Mouse (Mus musculus): ENCODE data around the gene Ccdc157. TPM values are rescaled to one million over a fixed set of nuclear protein-coding genes. Genes with fewer than 3 reads are reported as not detected.

The Ccdc157 gene
- polyA plus RNA-seq, 1 experiment from 2014 or later: 3.6 TPM

DNA sequence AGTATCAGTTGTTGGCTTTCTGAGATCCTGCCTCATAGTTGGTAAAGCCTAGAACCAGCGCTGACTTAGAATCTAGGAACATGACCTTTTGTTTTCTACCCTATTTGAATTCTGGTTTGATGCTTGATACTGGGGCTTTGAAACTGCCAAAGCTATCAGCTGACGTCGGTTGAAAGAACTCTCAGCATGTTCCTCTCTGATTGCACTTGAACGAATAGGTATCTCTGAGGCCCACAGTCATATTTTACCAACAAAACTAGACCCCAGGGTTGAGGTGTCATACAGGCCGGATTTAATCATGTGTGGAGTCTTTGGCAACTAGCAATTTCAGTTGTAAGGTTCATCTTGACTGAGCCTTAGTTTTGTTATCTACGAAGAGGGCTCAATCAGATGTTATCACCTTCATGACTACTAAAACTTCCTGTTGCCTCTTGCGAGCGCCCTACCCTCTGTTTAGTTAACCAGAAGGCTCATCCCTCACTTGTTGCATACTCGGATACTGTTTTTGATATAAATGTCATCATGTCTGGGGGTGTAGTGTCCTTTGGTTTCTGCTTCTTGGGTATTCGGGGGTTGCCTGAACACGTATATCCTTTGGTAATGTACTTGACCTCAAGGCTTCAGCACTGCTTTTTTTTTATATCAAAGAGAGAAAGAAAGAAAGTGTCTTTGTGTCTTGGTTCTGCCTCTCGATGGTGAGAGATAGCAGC is 43.1 kb upstream of the Ccdc157 start:
- ATAC-seq (replicated peaks; ENCODE audit: insufficient number of reproducible peaks, low FRiP score, low TSS enrichment, low read depth) (no peak), DNase-seq (ENCODE audit: low spot score) (no peak)
- Histone ChIP-seq H3K36me3 (replicated peaks; ENCODE audit: control insufficient read depth, insufficient read depth, low read depth, low read length) (no peaks in the 10 kb centered on the region; the same call in 1 of the 2 replicates), H3K27ac (replicated peaks; ENCODE audit: low read depth, low read length) (no peak overlapping the region), H3K9ac (replicated peaks; ENCODE audit: low read length) (no peak overlapping the region), H3K4me3 (ENCODE audit: low read depth, low read length) (no peak overlapping the region), H3K4me2 (ENCODE audit: low read depth, low read length) (no peak overlapping the region), H3K27me3 (ENCODE audit: control insufficient read depth, insufficient read depth, low read length) (no peaks in the 10 kb centered on the region), H3K9me3 (replicated peaks; ENCODE audit: control insufficient read depth, low read length) (no peaks in the 10 kb centered on the region), H3K4me1 (ENCODE audit: control insufficient read depth, insufficient read depth, low read length) (no peaks in the 10 kb centered on the region)
- WGBS: 85% methylated on average over 12 of the region's 12 CpGs

DNA sequence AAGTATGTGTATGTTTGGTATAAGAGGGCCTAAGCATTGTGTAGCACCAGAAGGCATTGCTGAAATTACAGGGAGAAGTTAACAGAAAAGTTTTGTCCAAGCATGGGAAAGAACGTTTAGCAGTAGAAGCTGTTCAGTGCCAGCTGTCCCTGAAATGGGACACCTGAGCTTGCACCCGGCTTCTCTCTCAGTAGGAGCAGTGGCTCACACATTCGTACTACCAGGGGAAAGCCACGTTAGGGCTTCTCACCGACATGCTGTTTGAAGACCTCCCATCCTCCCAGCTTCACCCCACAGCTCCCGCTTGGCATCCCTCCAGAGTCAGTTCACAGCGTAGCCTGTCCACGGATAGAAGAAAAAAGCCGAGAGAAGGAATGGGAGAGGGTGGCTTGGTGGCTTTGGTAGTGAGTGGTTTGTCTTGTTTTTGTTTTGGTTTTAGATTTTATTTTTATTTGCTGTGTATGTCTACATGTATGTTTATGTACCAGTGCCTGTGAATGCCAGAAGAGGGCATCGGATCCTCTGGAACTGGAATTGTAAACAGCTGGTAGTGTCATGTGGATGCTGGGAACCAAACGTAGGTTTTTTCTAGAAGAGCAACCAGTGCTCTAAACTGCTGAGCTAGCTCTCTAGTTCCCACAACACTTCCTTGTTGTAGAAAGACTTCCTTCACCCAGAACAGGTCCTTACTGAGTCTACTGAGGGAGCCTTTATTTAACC is 42.0 kb upstream of the Ccdc157 start:
- ATAC-seq (replicated peaks; ENCODE audit: insufficient number of reproducible peaks, low FRiP score, low TSS enrichment, low read depth): no peak
- H3K4me2 ChIP-seq (ENCODE audit: low read depth, low read length): no peak overlapping the region
- no peaks in the 10 kb centered on the region for H3K9me3 ChIP-seq (replicated peaks; ENCODE audit: control insufficient read depth, low read length)
- no peak overlapping the region for H3K27ac ChIP-seq (replicated peaks; ENCODE audit: low read depth, low read length)
- H3K4me1 ChIP-seq (ENCODE audit: control insufficient read depth, insufficient read depth, low read length): no peaks in the 10 kb centered on the region
- no peaks in the 10 kb centered on the region for H3K36me3 ChIP-seq (replicated peaks; ENCODE audit: control insufficient read depth, insufficient read depth, low read depth, low read length)
- 82% methylated on average over 11 of the region's 11 CpGs for WGBS
- H3K4me3 ChIP-seq (ENCODE audit: low read depth, low read length): no peak overlapping the region
- H3K9ac ChIP-seq (replicated peaks; ENCODE audit: low read length): no peak overlapping the region
- DNase-seq (ENCODE audit: low spot score): no peak
- no peaks in the 10 kb centered on the region for H3K27me3 ChIP-seq (ENCODE audit: control insufficient read depth, insufficient read depth, low read length)

DNA sequence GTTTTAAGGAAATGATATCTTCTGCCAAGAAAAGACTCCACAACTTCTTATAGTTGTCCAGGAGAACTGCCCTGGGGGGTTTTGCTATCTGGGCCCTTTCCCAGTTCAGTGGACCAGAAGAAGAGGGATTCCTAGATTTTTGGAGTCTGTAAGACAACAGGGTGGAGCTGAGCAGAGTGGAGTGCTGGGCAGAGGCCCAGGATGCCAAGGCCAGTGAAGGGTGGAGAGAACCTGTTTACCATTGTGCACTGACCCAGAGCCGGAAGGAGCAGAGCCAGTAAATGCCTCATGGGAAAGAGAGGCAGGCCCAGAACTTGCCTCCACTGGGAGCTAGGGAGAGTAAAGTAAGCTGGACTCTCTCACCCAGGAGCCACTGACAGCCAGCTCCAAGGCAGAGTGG is 37.6 kb upstream of the Ccdc157 start:
- Histone ChIP-seq H3K4me3 (ENCODE audit: low read depth, low read length) (no peak overlapping the region), H3K27me3 (ENCODE audit: control insufficient read depth, insufficient read depth, low read length) (no peaks in the 10 kb centered on the region), H3K27ac (replicated peaks; ENCODE audit: low read depth, low read length) (no peak overlapping the region), H3K9me3 (replicated peaks; ENCODE audit: control insufficient read depth, low read length) (no peaks in the 10 kb centered on the region), H3K9ac (replicated peaks; ENCODE audit: low read length) (no peak overlapping the region), H3K4me2 (ENCODE audit: low read depth, low read length) (no peak overlapping the region), H3K36me3 (replicated peaks; ENCODE audit: control insufficient read depth, insufficient read depth, low read depth, low read length) (no peaks in the 10 kb centered on the region), H3K4me1 (ENCODE audit: control insufficient read depth, insufficient read depth, low read length) (no peaks in the 10 kb centered on the region; the same call in 1 of the 2 replicates)
- 75% methylated on average over 1 of the region's 1 CpGs for WGBS
- ATAC-seq (replicated peaks; ENCODE audit: insufficient number of reproducible peaks, low FRiP score, low TSS enrichment, low read depth) (no peak), DNase-seq (ENCODE audit: low spot score) (no peak)

DNA sequence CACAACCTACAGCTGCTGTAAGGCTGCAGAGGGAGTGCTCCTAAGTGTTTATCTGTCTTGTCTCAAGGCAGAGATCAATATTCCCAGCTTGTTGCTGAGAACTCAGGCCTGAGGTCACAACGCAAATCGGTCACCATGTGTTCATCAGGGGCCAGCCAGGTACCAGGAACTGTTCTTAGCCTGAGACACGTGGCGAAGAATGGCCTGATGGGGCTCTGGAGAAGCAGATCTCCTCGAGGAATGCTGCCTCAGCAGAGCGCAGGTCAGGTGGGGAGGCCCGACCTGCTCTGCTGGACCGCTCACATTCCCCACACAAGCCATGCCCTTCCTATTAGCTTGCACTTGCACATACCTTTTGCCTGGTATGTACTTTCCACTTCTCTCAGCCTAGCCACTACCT is 36.5 kb upstream of the Ccdc157 start:
- H3K4me3 ChIP-seq (ENCODE audit: low read depth, low read length): no peak overlapping the region
- no peaks in the 10 kb centered on the region for H3K27me3 ChIP-seq (ENCODE audit: control insufficient read depth, insufficient read depth, low read length)
- H3K4me1 ChIP-seq (ENCODE audit: control insufficient read depth, insufficient read depth, low read length): no peaks in the 10 kb centered on the region; the same call in 1 of the 2 replicates
- 68% methylated on average over 8 of the region's 8 CpGs for WGBS
- no peak; the same call in 1 of the 2 replicates for ATAC-seq (replicated peaks; ENCODE audit: insufficient number of reproducible peaks, low FRiP score, low TSS enrichment, low read depth)
- no peak overlapping the region for H3K4me2 ChIP-seq (ENCODE audit: low read depth, low read length)
- no peak overlapping the region for H3K9ac ChIP-seq (replicated peaks; ENCODE audit: low read length)
- H3K36me3 ChIP-seq (replicated peaks; ENCODE audit: control insufficient read depth, insufficient read depth, low read depth, low read length): no peaks in the 10 kb centered on the region
- no peak overlapping the region for H3K27ac ChIP-seq (replicated peaks; ENCODE audit: low read depth, low read length)
- H3K9me3 ChIP-seq (replicated peaks; ENCODE audit: control insufficient read depth, low read length): no peaks in the 10 kb centered on the region
- no peak for DNase-seq (ENCODE audit: low spot score)

DNA sequence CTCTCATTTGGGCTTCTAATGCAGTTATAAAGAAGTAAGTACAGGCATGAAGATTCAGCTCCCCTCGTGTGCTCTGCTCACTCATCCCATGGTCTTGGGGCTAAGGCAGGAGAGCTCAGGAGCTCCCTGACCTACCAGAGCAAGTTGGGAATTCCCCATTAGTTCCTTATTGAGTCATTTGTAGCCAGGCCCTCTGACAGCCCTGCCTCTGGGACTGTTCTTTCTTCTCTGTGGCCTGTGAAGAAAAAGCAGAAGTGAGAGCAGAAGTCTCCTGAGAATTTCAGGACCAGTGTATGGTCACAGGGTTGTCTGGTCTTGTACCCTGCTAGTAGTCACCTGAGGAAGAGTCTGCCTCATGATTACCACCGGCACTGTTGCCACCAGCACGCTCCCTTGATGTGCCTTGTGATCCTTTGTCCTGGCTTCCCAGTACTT is 35.5 kb upstream of the Ccdc157 start:
- ATAC-seq (replicated peaks; ENCODE audit: insufficient number of reproducible peaks, low FRiP score, low TSS enrichment, low read depth) (no peak), DNase-seq (ENCODE audit: low spot score) (no peak)
- no peaks in the 10 kb centered on the region for H3K9me3 ChIP-seq (replicated peaks; ENCODE audit: control insufficient read depth, low read length)
- no peaks in the 10 kb centered on the region; the same call in none of the 2 replicates for H3K4me1 ChIP-seq (ENCODE audit: control insufficient read depth, insufficient read depth, low read length)
- H3K4me3 ChIP-seq (ENCODE audit: low read depth, low read length): no peak overlapping the region
- H3K4me2 ChIP-seq (ENCODE audit: low read depth, low read length): no peak overlapping the region
- H3K27me3 ChIP-seq (ENCODE audit: control insufficient read depth, insufficient read depth, low read length): no peaks in the 10 kb centered on the region
- 74% methylated on average over 3 of the region's 3 CpGs for WGBS
- no peak overlapping the region for H3K9ac ChIP-seq (replicated peaks; ENCODE audit: low read length)
- H3K27ac ChIP-seq (replicated peaks; ENCODE audit: low read depth, low read length): no peak overlapping the region
- no peaks in the 10 kb centered on the region for H3K36me3 ChIP-seq (replicated peaks; ENCODE audit: control insufficient read depth, insufficient read depth, low read depth, low read length)

DNA sequence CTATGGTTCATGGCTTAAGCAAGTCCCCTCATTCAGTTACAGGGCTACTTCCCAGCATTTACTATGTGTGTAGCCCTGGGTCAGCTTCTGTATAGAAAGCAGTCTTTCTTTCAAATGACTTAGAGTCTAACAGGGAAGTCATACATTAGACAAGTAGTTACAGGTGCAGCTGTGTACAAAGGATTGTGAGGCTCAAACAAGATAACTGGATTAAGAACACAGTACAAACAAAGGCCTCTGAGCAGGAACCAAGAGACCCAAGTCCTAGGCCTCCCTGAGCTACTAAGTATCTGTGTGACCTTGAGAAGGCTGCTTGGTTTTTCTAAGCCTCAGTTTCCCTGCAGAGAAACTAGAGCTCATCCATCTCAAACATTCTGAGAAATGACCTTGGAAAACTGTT is 33.3 kb upstream of the Ccdc157 start:
- Histone ChIP-seq H3K4me2 (ENCODE audit: low read depth, low read length) (no peak overlapping the region), H3K36me3 (replicated peaks; ENCODE audit: control insufficient read depth, insufficient read depth, low read depth, low read length) (no peaks in the 10 kb centered on the region), H3K27me3 (ENCODE audit: control insufficient read depth, insufficient read depth, low read length) (no peaks in the 10 kb centered on the region), H3K9ac (replicated peaks; ENCODE audit: low read length) (no peak overlapping the region), H3K4me1 (ENCODE audit: control insufficient read depth, insufficient read depth, low read length) (no peaks in the 10 kb centered on the region; the same call in none of the 2 replicates), H3K9me3 (replicated peaks; ENCODE audit: control insufficient read depth, low read length) (no peaks in the 10 kb centered on the region), H3K4me3 (ENCODE audit: low read depth, low read length) (no peak overlapping the region), H3K27ac (replicated peaks; ENCODE audit: low read depth, low read length) (no peak overlapping the region)
- DNase-seq (ENCODE audit: low spot score): no peak
- no peak for ATAC-seq (replicated peaks; ENCODE audit: insufficient number of reproducible peaks, low FRiP score, low TSS enrichment, low read depth)

DNA sequence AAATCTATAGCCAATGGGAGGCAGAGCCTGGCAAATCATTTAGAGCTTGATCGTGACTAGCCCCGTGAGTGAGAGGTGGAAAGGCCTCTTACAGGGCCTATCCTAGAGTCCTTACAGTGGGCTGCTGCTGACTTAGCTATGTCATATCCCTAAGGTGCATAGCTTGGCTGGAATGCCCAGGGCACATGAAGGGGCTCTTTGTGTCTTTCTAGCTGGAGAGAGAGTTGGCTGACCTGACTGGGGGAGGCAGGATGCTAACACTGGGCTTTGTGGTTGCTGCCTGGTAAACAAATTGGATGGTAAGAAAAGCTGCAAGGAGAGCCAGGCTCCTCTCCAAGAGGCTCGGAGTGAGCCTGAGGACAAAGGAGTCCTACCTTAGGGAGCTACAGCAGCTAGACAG is 32.7 kb upstream of the Ccdc157 start:
- no peaks in the 10 kb centered on the region for H3K36me3 ChIP-seq (replicated peaks; ENCODE audit: control insufficient read depth, insufficient read depth, low read depth, low read length)
- no peaks in the 10 kb centered on the region for H3K27me3 ChIP-seq (ENCODE audit: control insufficient read depth, insufficient read depth, low read length)
- H3K4me3 ChIP-seq (ENCODE audit: low read depth, low read length): no peak overlapping the region
- no peak overlapping the region for H3K9ac ChIP-seq (replicated peaks; ENCODE audit: low read length)
- H3K27ac ChIP-seq (replicated peaks; ENCODE audit: low read depth, low read length): no peak overlapping the region
- DNase-seq (ENCODE audit: low spot score) (no peak), ATAC-seq (replicated peaks; ENCODE audit: insufficient number of reproducible peaks, low FRiP score, low TSS enrichment, low read depth) (no peak)
- 71% methylated on average over 3 of the region's 3 CpGs for WGBS
- no peak overlapping the region for H3K4me2 ChIP-seq (ENCODE audit: low read depth, low read length)
- no peaks in the 10 kb centered on the region for H3K9me3 ChIP-seq (replicated peaks; ENCODE audit: control insufficient read depth, low read length)
- H3K4me1 ChIP-seq (ENCODE audit: control insufficient read depth, insufficient read depth, low read length): no peaks in the 10 kb centered on the region; the same call in none of the 2 replicates

DNA sequence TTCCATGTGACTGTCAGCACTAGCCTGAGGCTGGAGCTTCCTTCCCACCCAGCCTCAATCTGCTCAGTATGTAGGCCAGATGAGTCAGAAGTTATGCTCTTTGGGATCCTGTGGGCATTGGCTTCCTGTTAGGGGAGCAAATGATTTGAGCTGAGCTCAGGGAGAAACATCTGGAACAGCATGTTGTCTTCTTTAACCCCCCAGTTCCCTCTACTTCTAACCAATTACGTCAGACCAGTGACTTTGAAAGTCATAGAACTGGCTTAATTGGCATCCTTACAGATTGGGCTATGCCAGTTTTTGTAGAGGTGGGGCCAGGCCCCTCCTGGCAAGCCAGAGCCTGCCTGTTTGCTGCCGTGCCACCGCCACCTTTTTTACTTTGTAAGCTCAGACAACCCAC is 30.6 kb upstream of the Ccdc157 start:
- H3K4me3 ChIP-seq (ENCODE audit: low read depth, low read length): no peak overlapping the region
- H3K27ac ChIP-seq (replicated peaks; ENCODE audit: low read depth, low read length): no peak overlapping the region
- ATAC-seq (replicated peaks; ENCODE audit: insufficient number of reproducible peaks, low FRiP score, low TSS enrichment, low read depth) (no peak), DNase-seq (ENCODE audit: low spot score) (no peak)
- H3K36me3 ChIP-seq (replicated peaks; ENCODE audit: control insufficient read depth, insufficient read depth, low read depth, low read length): no peaks in the 10 kb centered on the region
- H3K27me3 ChIP-seq (ENCODE audit: control insufficient read depth, insufficient read depth, low read length): no peaks in the 10 kb centered on the region
- H3K9me3 ChIP-seq (replicated peaks; ENCODE audit: control insufficient read depth, low read length): no peaks in the 10 kb centered on the region
- H3K4me2 ChIP-seq (ENCODE audit: low read depth, low read length): no peak overlapping the region
- WGBS: 75% methylated on average over 3 of the region's 3 CpGs
- H3K4me1 ChIP-seq (ENCODE audit: control insufficient read depth, insufficient read depth, low read length): no peaks in the 10 kb centered on the region; the same call in none of the 2 replicates
- no peak overlapping the region for H3K9ac ChIP-seq (replicated peaks; ENCODE audit: low read length)
